Mouse (Mus musculus): ENCODE results near the gene Srr.
A peak's percentile ranks its signal among the peaks of the same experiment; 100 is the strongest.

The Srr gene

GRCm38 (mm10) chr11:74902416-74902815 is 23.3 kb downstream of the Srr start:
- DNase-seq, result no peak

- no peak for DNase-seq
Measured at GRCm38 (mm10) chr11:74901555-74901954, 24.2 kb downstream of the Srr start.

- no peak for DNase-seq
Measured at GRCm38 (mm10) chr11:74898517-74898827, 27.3 kb downstream of the Srr start.

- peak; percentile 90 to 94 for DNase-seq
Measured at GRCm38 (mm10) chr11:74897678-74898516, 27.9 kb downstream of the Srr start, which contains the start of gene Tsr1. Gene Tsr1 (plus strand): TSS chr11:74898071.

GRCm38 (mm10) chr11:74896901-74897677 is 28.7 kb downstream of the Srr start, which contains the start of gene Sgsm2:
Gene Sgsm2 (minus strand): TSS chr11:74897060.
- peak; percentile 61 to 63 for DNase-seq

GRCm38 (mm10) chr11:74895980-74896900 is 29.5 kb downstream of the Srr start:
- peak; percentile 74 to 83 for DNase-seq

GRCm38 (mm10) chr11:74894619-74895018 is 31.1 kb downstream of the Srr start:
- DNase-seq, result no peak

- no peak for DNase-seq
Measured at GRCm38 (mm10) chr11:74883098-74883497, 42.6 kb downstream of the Srr start.

GRCm38 (mm10) chr11:74881979-74882378 is 43.8 kb downstream of the Srr start:
- DNase-seq, result peak in 1 of 2 experiments; percentile 42

GRCm38 (mm10) chr11:74880999-74881398 is 44.7 kb downstream of the Srr start:
- no peak for DNase-seq

GRCm38 (mm10) chr11:74876801-74877200 is 48.9 kb downstream of the Srr start:
- DNase-seq, result peak; percentile 61 to 74

- DNase-seq, result no peak
Measured at GRCm38 (mm10) chr11:74874630-74875029, 51.1 kb downstream of the Srr start.

- DNase-seq, result peak; percentile 28 to 57
Measured at GRCm38 (mm10) chr11:74870991-74871622, 54.6 kb downstream of the Srr start.

GRCm38 (mm10) chr11:74870544-74870943 is 55.2 kb downstream of the Srr start:
- DNase-seq, result peak; percentile 66 to 74

- DNase-seq, result no peak
Measured at GRCm38 (mm10) chr11:74869603-74870002, 56.1 kb downstream of the Srr start.

GRCm38 (mm10) chr11:74868046-74868760 is 57.5 kb downstream of the Srr start:
- no peak for DNase-seq

GRCm38 (mm10) chr11:74867181-74867580 is 58.6 kb downstream of the Srr start:
- DNase-seq, result peak; percentile 63 to 71

- peak; percentile 76 to 77 for DNase-seq
Measured at GRCm38 (mm10) chr11:74866640-74867039, 59.1 kb downstream of the Srr start.

- DNase-seq, result no peak
Measured at GRCm38 (mm10) chr11:74865252-74865651, 60.5 kb downstream of the Srr start.

GRCm38 (mm10) chr11:74864421-74864820 is 61.3 kb downstream of the Srr start:
- no peak for DNase-seq

- DNase-seq, result peak in 1 of 2 experiments; percentile 55
Measured at GRCm38 (mm10) chr11:74863471-74863870, 62.3 kb downstream of the Srr start.
